Mouse (Mus musculus) CH12F3 (cell line): Measurements from ENCODE around the gene Mllt3.
"Not testable (repeated sequence)": the region's sequence is repeated elsewhere in the genome, so short reads cannot be mapped to it uniquely, and the experiment has no call there.

Experiments
- in situ Hi-C: fragments of 300-500 bp; cut with MboI; formaldehyde crosslinking; loops from 2 replicates; pipeline ENCODE4 v1.14.3; 2020; ENCODE audit warnings: low sequenced_read_pairs

Gene Mllt3

GRCm38 (mm10) chr4:88015765-88016164 is 17.4 kb downstream of the Mllt3 start:
- in situ Hi-C loops = loop anchor here (10.0 kb wide), 1 partner anchor 221 kb away; no protein-coding TSS in a partner anchor

- in situ Hi-C loops = loop anchor here (10.0 kb wide), 1 partner anchor 220 kb away; no protein-coding TSS in a partner anchor
These were observed 17.9 kb downstream of the Mllt3 start for GRCm38 (mm10) chr4:88015261-88015660.

GRCm38 (mm10) chr4:88012774-88013173 is 20.4 kb downstream of the Mllt3 start:
- in situ Hi-C loops = loop anchor here (10.0 kb wide), 1 partner anchor 218 kb away; no protein-coding TSS in a partner anchor

GRCm38 (mm10) chr4:88011870-88012572 is 21.1 kb downstream of the Mllt3 start:
- in situ Hi-C loops = loop anchor here (10.0 kb wide), 1 partner anchor 217 kb away; no protein-coding TSS in a partner anchor

- in situ Hi-C loops = loop anchor here (10.0 kb wide), 1 partner anchor 216 kb away; no protein-coding TSS in a partner anchor
These were observed 22.7 kb downstream of the Mllt3 start for GRCm38 (mm10) chr4:88010441-88010840.

- in situ Hi-C loops = no loop called here
These were observed 27.4 kb downstream of the Mllt3 start for GRCm38 (mm10) chr4:88005801-88006200.

GRCm38 (mm10) chr4:88003159-88003948 is 29.8 kb downstream of the Mllt3 start:
- in situ Hi-C loops = no loop called here

GRCm38 (mm10) chr4:87991710-87992109 is 41.5 kb downstream of the Mllt3 start:
- in situ Hi-C loops = no loop called here

- in situ Hi-C loops = no loop called here
These were observed 42.2 kb downstream of the Mllt3 start for GRCm38 (mm10) chr4:87990940-87991339.

- in situ Hi-C loops = no loop called here
These were observed 47.9 kb downstream of the Mllt3 start for GRCm38 (mm10) chr4:87985281-87985680.

GRCm38 (mm10) chr4:87984589-87984988 is 48.6 kb downstream of the Mllt3 start:
- in situ Hi-C loops = no loop called here

GRCm38 (mm10) chr4:87984091-87984490 is 49.1 kb downstream of the Mllt3 start:
- in situ Hi-C loops = no loop called here

GRCm38 (mm10) chr4:87982578-87982977 is 50.6 kb downstream of the Mllt3 start:
- in situ Hi-C loops = no loop called here

- in situ Hi-C loops = no loop called here
These were observed 55.2 kb downstream of the Mllt3 start for GRCm38 (mm10) chr4:87977820-87978448.

GRCm38 (mm10) chr4:87965836-87966235 is 67.3 kb downstream of the Mllt3 start:
- in situ Hi-C loops = no loop called here

- in situ Hi-C loops = not testable (repeated sequence)
These were observed 68.3 kb downstream of the Mllt3 start for GRCm38 (mm10) chr4:87964890-87965289.

GRCm38 (mm10) chr4:87963773-87964076 is 69.4 kb downstream of the Mllt3 start:
- in situ Hi-C loops = no loop called here

GRCm38 (mm10) chr4:87963055-87963772 is 70.0 kb downstream of the Mllt3 start:
- in situ Hi-C loops = no loop called here

- in situ Hi-C loops = no loop called here
These were observed 71.3 kb downstream of the Mllt3 start for GRCm38 (mm10) chr4:87961872-87962271.

GRCm38 (mm10) chr4:87957852-87958251 is 75.3 kb downstream of the Mllt3 start:
- in situ Hi-C loops = no loop called here

- in situ Hi-C loops = no loop called here
These were observed 76.0 kb downstream of the Mllt3 start for GRCm38 (mm10) chr4:87957198-87957597.
